Comparison of ENCODE assay signal across 34 mouse cellular contexts in the genomic region with DNA sequence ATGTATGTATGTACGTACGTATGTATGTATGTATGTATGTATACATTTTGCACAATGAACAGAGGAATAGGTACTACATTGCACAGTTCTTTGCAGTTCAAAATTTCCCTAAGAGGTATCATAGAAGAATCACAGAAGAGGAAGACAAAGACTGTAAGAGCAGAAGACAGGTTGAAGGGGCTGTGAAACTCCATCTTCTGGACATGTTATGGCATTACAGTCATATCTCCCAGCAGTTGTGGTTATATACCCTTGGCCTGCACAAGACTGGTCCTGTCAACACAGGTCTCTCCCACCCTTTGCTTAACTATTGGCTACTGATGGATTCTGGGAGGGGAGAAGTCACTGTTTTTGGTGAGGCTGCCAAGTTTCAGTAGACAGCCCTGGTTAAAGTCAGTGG. TPM values are rescaled to one million over a fixed set of nuclear protein-coding genes. Genes with fewer than 3 reads are reported as not detected.
DNase-seq lines count a peak whose midpoint lies in the region; ATAC-seq and TF ChIP-seq lines count a peak whose summit lies in the region.
"Had no signal": no experiment of that assay in that cellular context is flagged by ENCODE, and none has a peak within 500 bp of the region (broad histone marks: within the 10 kb centered on the region; RNA-seq: fewer than 3 reads in every experiment).

No protein-coding gene starts in this region.

- no peak overlapping the region for H3K4me3 ChIP-seq in heart, postnatal 0 days (ENCODE audit: low read depth, low read length)
- no peak overlapping the region for H3K4me3 ChIP-seq in liver, adult 2 months (ENCODE audit: insufficient read depth, low read depth, low read length)
- no peak overlapping the region for H3K4me3 ChIP-seq in liver, embryonic 11.5 days (ENCODE audit: low read depth, low read length)
- H3K4me3 ChIP-seq in CH12.LX (replicated peaks in 1 of 3; ENCODE audit: low read depth in 2 of 3, low read length in 2 of 3, poor library complexity in 1 of 3) = no peak overlapping the region
- H3K4me3 ChIP-seq: embryonic facial prominence, embryonic 13.5 days; erythroblast, embryonic 14.5 days; forebrain, embryonic 12.5 days; heart, embryonic 12.5 days; limb, embryonic 10.5 days; megakaryocyte, embryonic 14.5 days; midbrain, embryonic 13.5 days; neural tube, embryonic 12.5 days had no signal

- dilution Hi-C loops in CH12.LX (cut with MboI; ENCODE audit: extremely low pct_ligation_motif_present, extremely low pct_unique_long_range_greater_than_20kb, low sequenced_read_pairs) = no loop called here

- no peak overlapping the region for H3K4me2 ChIP-seq in heart, postnatal 0 days (ENCODE audit: low read depth, low read length)
- H3K4me2 ChIP-seq in liver, embryonic 11.5 days = no peak overlapping the region
- H3K4me2 ChIP-seq in CH12.LX (ENCODE audit: insufficient read depth, low read depth, poor library complexity, severe bottlenecking) = no peak overlapping the region
- H3K4me2 ChIP-seq: embryonic facial prominence, embryonic 13.5 days; forebrain, embryonic 12.5 days; heart, embryonic 12.5 days; hindbrain, embryonic 14.5 days; midbrain, embryonic 13.5 days; neural tube, embryonic 12.5 days had no signal

- no peak for TF ChIP-seq EP300 in heart, postnatal 0 days (IDR thresholded peaks at IDR 0.05; ENCODE audit: low read depth)
- no peak for TF ChIP-seq EP300 in CH12.LX (IDR thresholded peaks at IDR 0.05; ENCODE audit: low read length)

- TF ChIP-seq RAD21 in CH12.LX (IDR thresholded peaks at IDR 0.05; ENCODE audit: low read depth, low read length) = peak; percentile 32

- TF ChIP-seq CTCF in heart, postnatal 0 days (IDR thresholded peaks at IDR 0.05; ENCODE audit: low read depth) = peak; percentile 15; the same call in 1 of the 2 replicates
- TF ChIP-seq CTCF in liver, adult 2 months (IDR thresholded peaks at IDR 0.05; ENCODE audit: low read depth, low read length) = 0 out of 2 replicates have a peak, but pooled peaks have one; percentile 8
- peak; percentile 36 to 72; a peak in 3 of 4 replicates for TF ChIP-seq CTCF in CH12.LX (conservative IDR thresholded peaks at IDR 0.05 in 1 of 2, IDR thresholded peaks at IDR 0.05 in 1 of 2; ENCODE audit: low read depth in 2 of 2, low read length in 2 of 2)

- H3K9ac ChIP-seq in heart, postnatal 0 days (replicated peaks; ENCODE audit: low read depth, low read length) = no peak overlapping the region
- H3K9ac ChIP-seq in liver, adult 2 months (ENCODE audit: low read depth, low read length) = no peak overlapping the region
- no peak overlapping the region for H3K9ac ChIP-seq in liver, embryonic 11.5 days (ENCODE audit: low read depth, low read length)
- no peak overlapping the region for H3K9ac ChIP-seq in CH12.LX (ENCODE audit: insufficient read depth, low read depth)
- H3K9ac ChIP-seq: embryonic facial prominence, embryonic 13.5 days; forebrain, embryonic 12.5 days; heart, embryonic 12.5 days; hindbrain, embryonic 14.5 days; liver, postnatal 0 days; midbrain, embryonic 13.5 days; neural tube, embryonic 12.5 days had no signal

- no peaks in the 10 kb centered on the region for H3K27me3 ChIP-seq in heart, postnatal 0 days (ENCODE audit: control insufficient read depth, insufficient read depth, low read length)
- H3K27me3 ChIP-seq in liver, adult 2 months (ENCODE audit: control insufficient read depth, insufficient read depth, low read length) = peaks cover 3% of the 10 kb centered on the region; the same call in 1 of the 2 replicates
- H3K27me3 ChIP-seq in liver, embryonic 11.5 days (replicated peaks; ENCODE audit: control insufficient read depth, insufficient read depth, low read length) = no peaks in the 10 kb centered on the region
- no peaks in the 10 kb centered on the region for H3K27me3 ChIP-seq in CH12.LX (replicated peaks)
- H3K27me3 ChIP-seq: embryonic facial prominence, embryonic 13.5 days; forebrain, embryonic 12.5 days; heart, embryonic 12.5 days; midbrain, embryonic 13.5 days; neural tube, embryonic 12.5 days had no signal

- H3K4me1 ChIP-seq in heart, postnatal 0 days (ENCODE audit: control insufficient read depth, insufficient read depth) = no peaks in the 10 kb centered on the region
- H3K4me1 ChIP-seq in liver, adult 2 months (ENCODE audit: control insufficient read depth, insufficient read depth, low read length) = no peaks in the 10 kb centered on the region
- no peaks in the 10 kb centered on the region for H3K4me1 ChIP-seq in liver, embryonic 11.5 days (replicated peaks; ENCODE audit: control insufficient read depth, insufficient read depth, low read length)
- H3K4me1 ChIP-seq in CH12.LX (ENCODE audit: control insufficient read depth in 1 of 2, insufficient read depth in 2 of 2) = no peaks in the 10 kb centered on the region
- H3K4me1 ChIP-seq: forebrain, embryonic 12.5 days; heart, embryonic 12.5 days; megakaryocyte, embryonic 14.5 days; midbrain, embryonic 13.5 days; neural tube, embryonic 12.5 days had no signal

- DNase-seq in heart, postnatal 0 days (ENCODE audit: low spot score) = no peak
- no peak for DNase-seq in heart, postnatal 14 days
- no peak for DNase-seq in liver, adult 2 months (ENCODE audit: extremely low read depth, low read depth, low spot score)
- no peak for DNase-seq in liver, embryonic 11.5 days (ENCODE audit: low spot score)
- DNase-seq in CH12.LX (ENCODE audit: extremely low read depth) = peak; percentile 24
- peak; percentile 48 for DNase-seq in ZHBTc4 (ENCODE audit: low read depth, low spot score)
- no peak for DNase-seq in urinary bladder, postnatal 25 days (ENCODE audit: low spot score)
- no peak for DNase-seq in adrenal gland, adult 8-10 months
- DNase-seq: adrenal gland, postnatal 10 days; B cell, adult 2 months; cerebellum, adult 2 months; cerebellum, postnatal 36 days; embryo, embryonic 11 days; gastrocnemius, postnatal 10 days; heart, adult 18-20 months; heart, postnatal 36 days; kidney, postnatal 4 days; liver; liver, postnatal 0 days; lung, postnatal 36 days; right cerebral cortex, postnatal 25 days; thymus, postnatal 36 days had no signal

- no peaks in the 10 kb centered on the region for H3K9me3 ChIP-seq in heart, postnatal 0 days (replicated peaks; ENCODE audit: control insufficient read depth, low read length)
- no peaks in the 10 kb centered on the region for H3K9me3 ChIP-seq in liver, embryonic 11.5 days (ENCODE audit: control insufficient read depth, low read length)
- no peaks in the 10 kb centered on the region for H3K9me3 ChIP-seq in CH12.LX (replicated peaks; ENCODE audit: low read length)
- H3K9me3 ChIP-seq: embryonic facial prominence, embryonic 13.5 days; forebrain, embryonic 12.5 days; heart, embryonic 12.5 days; limb, embryonic 10.5 days; megakaryocyte, embryonic 14.5 days; midbrain, embryonic 13.5 days; neural tube, embryonic 12.5 days had no signal

- in situ Hi-C loops in CH12.LX (cut with MboI; ENCODE audit: low pct_ligation_motif_present, low pct_unique_long_range_greater_than_20kb, low sequenced_read_pairs) = no loop called here

- H3K36me3 ChIP-seq in heart, postnatal 0 days (replicated peaks; ENCODE audit: control insufficient read depth, insufficient read depth, low read length) = no peaks in the 10 kb centered on the region
- H3K36me3 ChIP-seq in liver, adult 2 months (ENCODE audit: control insufficient read depth, insufficient read depth, low read length) = no peaks in the 10 kb centered on the region
- no peaks in the 10 kb centered on the region for H3K36me3 ChIP-seq in liver, embryonic 11.5 days (ENCODE audit: control insufficient read depth, insufficient read depth, low read length)
- no peaks in the 10 kb centered on the region for H3K36me3 ChIP-seq in CH12.LX (replicated peaks in 1 of 2; ENCODE audit: control insufficient read depth in 1 of 2, insufficient read depth in 1 of 2, low read length in 1 of 2)
- H3K36me3 ChIP-seq: embryonic facial prominence, embryonic 13.5 days; forebrain, embryonic 12.5 days; heart, embryonic 12.5 days; limb, embryonic 10.5 days; midbrain, embryonic 13.5 days; neural tube, embryonic 12.5 days had no signal

- ATAC-seq in heart, postnatal 0 days (ENCODE audit: insufficient read depth, low read depth) = no peak
- ATAC-seq in liver, embryonic 11.5 days (replicated peaks; ENCODE audit: low FRiP score) = no peak
- ATAC-seq: activated CD4-positive, CD25-positive, alpha-beta regulatory T cell, adult 4 months; intestine, embryonic 16.5 days; liver, postnatal 0 days; midbrain, embryonic 13.5 days had no signal

- intact Hi-C loops in heart, postnatal 14 days (cut with DNase I) = no loop called here

- whole genome bisulfite sequencing in heart, postnatal 0 days = 76% methylated on average over 2 of the region's 2 CpGs
- 86% methylated on average over 2 of the region's 2 CpGs for WGBS in liver, adult 2 months
- WGBS in liver, embryonic 11.5 days = 89% methylated on average over 2 of the region's 2 CpGs

- no peaks in the 10 kb centered on the region for H3K79me2 ChIP-seq in liver, adult 2 months (ENCODE audit: control insufficient read depth, insufficient read depth, low read length)
- H3K79me2 ChIP-seq in CH12.LX (replicated peaks; ENCODE audit: control insufficient read depth, extremely low read depth, insufficient read depth, poor library complexity, severe bottlenecking) = no peaks in the 10 kb centered on the region; the same call in 1 of the 2 replicates

- no peak overlapping the region for H3K27ac ChIP-seq in heart, postnatal 0 days (ENCODE audit: low read depth)
- no peak overlapping the region for H3K27ac ChIP-seq in liver, adult 2 months (replicated peaks; ENCODE audit: insufficient read depth, low read depth, low read length)
- no peak overlapping the region for H3K27ac ChIP-seq in liver, embryonic 11.5 days (ENCODE audit: low read depth, low read length)
- H3K27ac ChIP-seq in CH12.LX (ENCODE audit: insufficient read depth, low read depth) = no peak overlapping the region
- H3K27ac ChIP-seq: embryonic facial prominence, embryonic 13.5 days; forebrain, embryonic 12.5 days; hindbrain, embryonic 14.5 days; limb, embryonic 10.5 days; midbrain, embryonic 13.5 days; neural tube, embryonic 12.5 days had no signal

- no peak for TF ChIP-seq POLR2A in liver, adult 2 months (IDR thresholded peaks at IDR 0.05; ENCODE audit: extremely low read depth, insufficient read depth, low read length)
- TF ChIP-seq POLR2A in CH12.LX (IDR thresholded peaks at IDR 0.05; ENCODE audit: low read depth, low read length) = no peak

TF ChIP-seq in CH12.LX, 34 proteins besides CTCF, POLR2A, EP300 and RAD21 (continues in another document):
- TF ChIP-seq SMC3 (IDR thresholded peaks at IDR 0.05; ENCODE audit: low read depth, low read length) = peak; percentile 70

RNA-seq across cellular contexts. Expression of a gene that starts 27.6 kb away (rescaled TPM):
- total RNA-seq in heart, postnatal 0 days (2014; rRNA removed; ENCODE audit: low replicate concordance) = 0.53 TPM in 1 of 2 replicates, not detected in the other
- 0.27 and 0.30 TPM in 2 replicates for polyA plus RNA-seq in heart, postnatal 0 days (2015; fragmentation: Nextera tagmentation; extraction: Ambion mirVana)
- under 1 TPM; 0.17 to 0.36 TPM for total RNA-seq in heart, postnatal 14 days (2021)
- 0.07 TPM in 1 of 2 replicates, not detected in the other for total RNA-seq in liver, adult 2 months (2014; rRNA removed)
- not detected in 2 replicates for polyA plus RNA-seq in liver, adult 2 months (2012; rRNA removed)
- 0.07 TPM in 1 of 2 replicates, not detected in the other for polyA plus RNA-seq in liver, embryonic 11.5 days (2014; fragmentation: Nextera tagmentation; extraction: Ambion mirVana)
- total RNA-seq in CH12.LX (2012; rRNA removed) = not detected in 2 replicates
- not detected in 2 replicates for total RNA-seq in CH12.LX (2014; rRNA removed)
- polyA plus RNA-seq in CH12.LX (2012; ENCODE audit: insufficient read length, low read depth) = not detected in 2 replicates
- total RNA-seq in adrenal gland, adult 8-10 months (2022) = 1 to 10 TPM; 3.8 to 7.0 (median 4.3) TPM
- polyA plus RNA-seq: activated CD4-positive, CD25-positive, alpha-beta regulatory T cell, adult 4 months; erythroblast, embryonic 14.5 days; heart, embryonic 12.5 days; spleen, adult 2 months had no signal

Comparison
In these comparisons a context has a peak if more than half of its experiments do, and no peak if none do; other contexts are left out.
1. DNase-seq: peak in CH12.LX (single experiment) and ZHBTc4 (single experiment); none in heart, postnatal 0 days (single experiment), heart, postnatal 14 days (0 of 2), liver, adult 2 months (single experiment), liver, embryonic 11.5 days (single experiment), urinary bladder, postnatal 25 days (single experiment) and adrenal gland, adult 8-10 months (single experiment).
2. Peak in every context shown above with its lines, with median percentiles within 50 percentile points of each other: CTCF ChIP-seq.